Mouse (Mus musculus) spleen, adult 12 weeks (tissue): Measurements from ENCODE around the gene Styxl1.

ENCODE experiments used
- DNase-seq: peaks from one replicate; pipeline ENCODE4 v3.0.0; 2022; ENCODE audit warnings: low spot score

Styxl1 gene

GRCm38 (mm10) chr5:135697711-135698111, 80.5 kb downstream of the Styxl1 start:
- DNase-seq: no peak
